Mouse (Mus musculus): ENCODE results near the gene Mta3.

The Mta3 gene

DNA sequence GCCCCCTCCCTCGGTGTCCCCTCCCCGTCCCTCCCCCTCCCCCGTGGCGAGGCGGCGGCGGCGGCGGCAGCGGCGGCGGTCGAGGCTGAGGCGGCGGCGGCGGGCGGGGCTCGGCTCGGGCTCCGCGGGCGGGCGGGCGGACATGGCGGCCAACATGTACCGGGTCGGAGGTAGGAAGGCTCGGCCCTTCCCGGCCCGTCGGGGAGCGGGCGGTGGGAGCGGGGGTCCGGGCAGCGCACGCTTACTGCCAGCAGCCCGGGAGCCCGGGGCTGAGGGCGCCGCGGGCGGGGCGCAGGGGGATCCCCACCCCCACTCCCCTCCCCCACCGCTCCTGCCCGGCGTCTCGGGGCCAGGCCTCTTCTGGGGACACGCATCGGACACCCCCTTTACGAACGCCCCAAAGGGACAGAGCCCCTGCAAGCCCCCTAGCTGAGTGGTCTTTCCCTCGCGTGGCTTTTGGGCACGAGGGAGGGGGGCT lies at the start of gene Mta3:
TSS of gene Mta3 (plus strand) at position 48 of the 478 bp plus-strand sequence.
- peak; percentile 35 for DNase-seq (ENCODE audit: low read depth, low spot score)

- DNase-seq (ENCODE audit: low read depth, low spot score) = no peak
These were observed 48.6 kb upstream of the Mta3 start for GRCm38 (mm10) chr17:83657375-83657774.

DNA sequence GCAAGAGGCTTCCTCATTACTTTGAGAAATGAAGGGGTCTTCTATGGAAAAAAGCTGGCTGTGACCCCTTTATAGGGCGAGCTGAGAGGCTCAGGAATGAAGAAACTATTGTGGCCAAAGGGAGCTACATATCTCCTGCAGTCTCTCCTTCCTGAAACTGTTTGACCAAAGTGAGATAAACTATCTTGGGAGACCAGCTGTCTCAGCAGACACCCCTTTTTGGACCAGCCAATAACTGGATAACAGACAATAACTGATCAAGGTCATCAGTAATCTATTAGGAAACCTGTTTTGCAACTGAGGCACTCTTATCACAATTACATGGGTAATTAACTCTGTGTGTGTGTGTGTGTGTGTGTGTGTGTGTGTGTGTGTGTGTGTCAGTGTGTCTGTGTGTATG lies 47.0 kb upstream of the Mta3 start:
- DNase-seq (ENCODE audit: low read depth, low spot score) = no peak

GRCm38 (mm10) chr17:83664761-83665160 lies 41.2 kb upstream of the Mta3 start:
- peak; percentile 91 for DNase-seq (ENCODE audit: low read depth, low spot score)

DNA sequence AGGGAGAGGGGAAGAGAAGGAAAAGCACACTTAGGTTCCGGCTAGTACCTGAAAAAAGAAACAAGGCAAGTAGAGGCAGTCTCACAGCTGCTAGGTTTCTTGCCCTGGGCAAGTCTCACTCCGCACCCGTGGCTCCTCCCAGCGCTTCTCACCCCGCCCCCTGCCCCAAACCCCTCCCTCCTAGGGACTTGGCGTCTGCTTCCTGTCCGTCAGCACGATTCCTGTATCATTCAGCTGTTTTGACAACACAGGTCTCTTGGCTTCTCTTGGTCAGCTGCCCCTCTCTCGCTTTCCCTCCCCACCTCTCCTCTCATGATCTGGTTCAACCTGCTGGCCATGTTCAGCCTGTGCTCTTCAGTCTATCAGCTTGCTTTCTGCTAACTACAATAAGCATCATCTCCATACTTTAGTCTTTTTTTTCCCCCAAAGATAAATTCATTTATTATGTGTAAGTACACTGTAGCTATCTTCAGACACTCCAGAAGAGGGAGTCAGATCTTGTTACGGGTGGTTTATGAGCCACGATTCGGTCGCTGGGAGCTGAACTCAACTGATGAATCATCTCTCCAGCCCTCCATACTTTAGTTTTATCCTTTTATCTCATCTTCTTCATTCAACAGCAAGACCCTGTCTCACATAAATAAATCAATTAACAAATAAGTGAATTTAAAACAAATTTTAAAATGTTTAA lies 39.2 kb upstream of the Mta3 start:
- peak; percentile 92 for DNase-seq (ENCODE audit: low read depth, low spot score)

DNA sequence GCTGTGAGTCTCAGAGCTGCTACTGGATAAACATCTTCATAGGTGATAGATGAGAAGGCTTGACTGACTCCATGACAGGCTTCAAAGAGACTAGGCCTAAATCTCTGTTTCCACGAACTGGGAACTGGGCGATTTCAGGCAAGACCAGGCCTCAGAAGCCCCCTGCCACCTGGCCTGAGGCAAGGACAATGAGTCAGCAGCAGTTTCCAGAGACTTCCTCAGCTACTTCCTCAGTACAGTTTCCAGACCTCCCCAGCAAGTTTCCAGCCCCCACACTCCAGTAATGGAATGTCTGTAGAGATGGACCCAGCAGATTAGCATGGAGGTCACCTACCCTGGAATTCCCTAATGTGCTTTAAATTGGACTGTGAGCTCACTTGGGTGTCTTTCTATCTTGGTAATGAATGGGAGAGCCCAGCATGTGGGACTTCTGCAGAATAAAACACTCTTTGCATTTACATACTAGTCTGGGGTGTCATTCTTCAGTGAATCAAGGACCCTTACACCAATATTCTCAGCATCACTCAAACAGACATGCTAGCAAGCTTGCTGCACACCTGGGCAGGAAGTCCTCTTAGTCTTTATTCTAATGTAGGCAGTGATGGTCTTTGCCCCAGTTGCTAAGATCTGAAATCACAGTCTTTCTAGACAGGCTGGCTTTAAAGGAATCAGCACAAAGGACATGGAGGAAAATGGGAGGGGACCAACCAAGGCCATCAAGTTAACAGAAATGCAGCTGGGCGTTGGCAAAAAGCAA lies 37.9 kb upstream of the Mta3 start:
- DNase-seq (ENCODE audit: low read depth, low spot score) = peak; percentile 98

- DNase-seq (ENCODE audit: low read depth, low spot score) = no peak
These were observed 33.3 kb upstream of the Mta3 start for GRCm38 (mm10) chr17:83672685-83673084.

DNA sequence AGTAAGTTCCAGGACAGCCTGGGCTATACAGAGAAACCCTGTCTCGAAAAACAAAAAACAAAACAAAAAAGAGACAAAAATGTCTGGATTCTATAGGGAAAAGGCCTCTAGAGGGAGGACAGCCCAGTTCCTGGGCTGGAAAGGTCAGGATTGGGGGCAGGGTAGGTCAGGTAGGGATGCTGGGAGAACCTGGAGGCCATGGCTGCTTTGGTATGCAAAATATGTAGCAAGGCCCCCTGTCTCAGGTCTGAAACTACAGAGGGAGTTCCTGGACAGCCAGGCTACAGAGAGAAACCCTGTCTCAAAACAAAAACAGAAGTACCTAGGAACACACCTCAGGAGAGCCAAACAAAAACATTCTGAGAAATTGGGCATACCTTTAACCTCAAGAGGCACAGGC lies 28.6 kb upstream of the Mta3 start:
- DNase-seq (ENCODE audit: low read depth, low spot score) = peak; percentile 93

DNA sequence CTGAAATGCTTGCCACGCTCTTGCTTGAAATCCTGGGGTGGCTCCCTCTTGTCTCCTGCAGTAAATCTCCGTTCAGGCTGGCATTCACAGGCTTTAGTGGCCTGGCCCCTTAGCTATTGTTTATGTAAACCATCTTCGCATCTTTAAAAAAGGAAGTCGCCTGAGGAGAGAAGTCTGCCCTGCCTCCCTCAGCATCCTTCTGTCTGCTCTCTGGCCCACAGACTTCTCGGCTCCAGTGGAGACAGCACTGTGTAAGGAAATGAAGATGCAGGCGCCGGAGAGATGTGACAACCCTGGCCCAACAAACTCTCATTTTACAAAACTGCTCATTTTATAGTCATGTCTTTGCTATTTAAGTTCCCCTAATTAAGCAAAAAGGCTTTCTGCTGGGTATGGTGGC lies 24.0 kb upstream of the Mta3 start:
- no peak for DNase-seq (ENCODE audit: low read depth, low spot score)

DNA sequence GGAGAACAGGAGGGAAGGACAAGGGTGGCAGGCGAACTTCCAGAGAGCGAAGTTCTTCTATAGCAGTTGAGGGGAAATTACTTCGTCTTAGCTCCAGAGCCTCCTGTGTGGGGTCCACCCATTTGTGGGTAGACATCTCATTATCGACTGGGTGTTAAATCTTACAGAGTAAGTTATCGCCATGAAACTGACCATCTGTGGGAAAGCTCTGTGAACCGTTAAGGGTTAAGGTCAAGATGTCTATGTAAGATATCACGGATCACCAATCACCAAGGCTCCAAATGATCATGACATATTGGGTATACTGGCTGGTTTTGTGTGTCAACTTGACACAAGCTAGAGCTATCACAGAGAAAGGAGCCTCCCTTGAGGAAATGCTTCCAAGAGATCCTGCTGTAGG lies 21.5 kb upstream of the Mta3 start:
- no peak for DNase-seq (ENCODE audit: low read depth, low spot score)

DNA sequence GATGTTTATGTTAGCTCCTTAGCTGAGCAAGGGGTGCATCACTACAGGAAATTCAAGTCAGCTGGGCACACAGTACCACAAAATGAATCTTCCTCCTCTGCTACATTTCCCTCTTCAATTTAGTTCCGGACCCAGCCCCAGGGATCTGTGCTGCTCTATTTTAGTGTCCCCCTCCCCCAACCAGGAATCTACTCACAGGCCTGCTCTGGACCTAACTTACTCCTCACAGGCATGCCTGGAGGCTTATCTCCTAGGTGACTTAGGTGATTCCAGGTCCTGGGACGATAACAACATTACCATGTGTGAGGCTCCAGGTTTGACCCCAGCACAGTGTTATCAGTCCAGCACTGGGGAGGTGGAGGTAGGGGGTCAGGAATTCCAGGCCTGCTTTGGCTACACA lies 15.5 kb upstream of the Mta3 start:
- peak; percentile 98 for DNase-seq (ENCODE audit: low read depth, low spot score)

DNA sequence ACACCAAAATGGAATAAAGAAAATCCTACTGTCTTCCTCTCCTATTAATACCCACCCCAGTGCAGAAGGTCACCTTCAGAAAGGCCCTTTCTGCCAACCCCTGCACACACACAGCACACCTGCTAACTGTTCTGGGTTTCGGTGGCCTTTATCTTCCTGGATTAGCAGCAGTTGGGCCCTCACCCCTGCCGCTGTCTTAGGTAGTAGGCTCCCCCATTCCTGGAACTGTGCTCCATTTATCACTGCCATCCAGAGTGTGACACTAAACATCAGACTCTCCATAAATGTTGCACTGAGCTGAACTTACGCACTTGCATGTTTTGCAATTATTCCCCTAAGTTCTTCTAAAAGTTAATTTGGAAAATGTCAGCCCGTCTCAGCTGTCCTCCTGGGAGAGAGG lies 14.6 kb upstream of the Mta3 start:
- DNase-seq (ENCODE audit: low read depth, low spot score) = peak; percentile 10

DNA sequence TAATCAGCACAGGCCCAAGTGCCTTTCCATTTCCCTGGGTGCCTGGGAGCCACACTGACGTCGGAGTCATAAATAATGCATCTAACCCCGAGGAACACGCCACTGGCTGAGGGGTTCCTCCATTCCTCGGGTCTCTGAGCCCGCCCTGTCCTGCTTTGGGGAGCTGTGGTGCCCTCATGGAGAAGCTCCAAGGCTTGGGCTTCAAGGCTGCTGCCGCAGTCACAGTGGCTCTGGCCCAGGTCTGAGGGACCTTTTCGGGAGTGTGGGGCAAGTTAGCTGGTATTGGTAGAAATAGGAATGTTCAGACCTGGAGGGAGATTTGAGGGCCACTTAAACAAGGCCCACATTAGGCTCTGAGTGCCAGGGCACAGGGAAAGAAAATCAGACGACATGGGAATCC lies 12.0 kb upstream of the Mta3 start:
- peak; percentile 33 for DNase-seq (ENCODE audit: low read depth, low spot score)

DNA sequence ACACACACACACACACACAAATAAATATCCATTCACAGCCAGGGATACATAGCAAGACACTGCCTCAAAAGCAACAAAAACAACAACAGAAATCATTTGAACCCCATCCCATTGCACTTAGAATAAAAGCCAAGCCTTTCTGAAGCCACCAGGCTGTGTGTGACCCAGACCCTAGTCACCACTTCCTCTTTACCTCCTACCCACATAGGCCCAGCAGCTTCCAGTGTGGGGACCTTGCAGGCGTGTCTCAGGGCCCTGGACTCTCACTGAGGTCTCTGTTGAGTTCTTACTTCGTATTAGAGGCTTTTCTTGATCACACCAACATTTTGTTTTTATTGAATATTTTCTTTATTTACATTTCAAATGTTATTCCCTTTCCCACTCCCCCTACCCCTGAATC lies 10.2 kb upstream of the Mta3 start:
- no peak for DNase-seq (ENCODE audit: low read depth, low spot score)

- DNase-seq (ENCODE audit: low read depth, low spot score) = peak; percentile 63
These were observed 6.8 kb upstream of the Mta3 start for GRCm38 (mm10) chr17:83699062-83699724.

DNA sequence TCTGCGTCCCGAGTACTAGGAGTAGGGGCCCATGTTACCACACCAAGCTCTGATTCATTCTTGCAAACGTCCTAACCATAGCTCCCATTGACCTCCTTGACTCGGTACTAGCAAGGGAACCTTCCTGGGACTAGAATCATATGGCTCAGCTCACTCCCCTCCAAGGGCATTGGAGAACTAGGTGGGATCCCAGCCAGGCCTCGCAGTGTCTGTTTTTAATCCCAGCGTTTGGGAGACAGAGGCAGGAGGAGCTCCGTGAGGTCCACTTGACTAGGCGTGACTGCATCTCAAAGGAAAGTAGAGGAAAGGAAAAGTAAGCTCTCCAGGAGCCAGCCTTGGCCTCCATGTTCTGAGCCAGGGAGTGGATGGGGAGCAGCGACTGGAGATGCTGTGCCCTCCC lies 5.8 kb upstream of the Mta3 start:
- DNase-seq (ENCODE audit: low read depth, low spot score) = peak; percentile 73

- DNase-seq (ENCODE audit: low read depth, low spot score) = no peak
These were observed 1.5 kb upstream of the Mta3 start for GRCm38 (mm10) chr17:83704469-83704868.

- DNase-seq (ENCODE audit: low read depth, low spot score) = peak; percentile 73
These were observed 429 bp upstream of the Mta3 start for GRCm38 (mm10) chr17:83705352-83706115.

- peak; percentile 54 for DNase-seq (ENCODE audit: low read depth, low spot score)
These were observed 697 bp downstream of the Mta3 start for GRCm38 (mm10) chr17:83706594-83707126.

GRCm38 (mm10) chr17:83707372-83707771 lies 1.4 kb downstream of the Mta3 start:
- DNase-seq (ENCODE audit: low read depth, low spot score) = no peak

GRCm38 (mm10) chr17:83707846-83708245 lies 1.9 kb downstream of the Mta3 start:
- no peak for DNase-seq (ENCODE audit: low read depth, low spot score)

DNA sequence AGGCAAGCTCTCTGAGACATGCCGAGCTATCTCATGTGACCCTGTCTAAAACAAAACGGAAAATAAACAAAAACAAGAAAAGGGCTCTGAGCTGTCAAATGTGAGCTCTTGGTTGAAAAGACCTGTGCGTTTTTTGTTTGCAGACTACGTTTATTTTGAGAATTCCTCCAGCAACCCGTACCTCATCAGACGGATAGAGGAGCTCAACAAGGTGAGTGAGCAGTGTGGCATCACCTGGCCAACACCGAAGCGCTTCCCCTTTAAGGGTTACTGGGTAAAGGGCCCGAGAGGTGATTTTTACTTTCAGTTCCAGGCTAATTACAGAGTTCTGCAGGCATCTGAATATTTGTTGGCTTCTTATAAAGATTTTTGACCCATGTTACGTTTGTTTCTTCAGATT lies 2.3 kb downstream of the Mta3 start:
- DNase-seq (ENCODE audit: low read depth, low spot score) = no peak

All from R1 (cell line).